Mouse (Mus musculus): ENCODE results near the gene 5730409E04Rik. TPM values are rescaled to one million over a fixed set of nuclear protein-coding genes. Genes with fewer than 3 reads are reported as not detected.

5730409E04Rik gene
- polyA plus RNA-seq, 1 experiment from 2014 or later = 1.9 TPM

DNA sequence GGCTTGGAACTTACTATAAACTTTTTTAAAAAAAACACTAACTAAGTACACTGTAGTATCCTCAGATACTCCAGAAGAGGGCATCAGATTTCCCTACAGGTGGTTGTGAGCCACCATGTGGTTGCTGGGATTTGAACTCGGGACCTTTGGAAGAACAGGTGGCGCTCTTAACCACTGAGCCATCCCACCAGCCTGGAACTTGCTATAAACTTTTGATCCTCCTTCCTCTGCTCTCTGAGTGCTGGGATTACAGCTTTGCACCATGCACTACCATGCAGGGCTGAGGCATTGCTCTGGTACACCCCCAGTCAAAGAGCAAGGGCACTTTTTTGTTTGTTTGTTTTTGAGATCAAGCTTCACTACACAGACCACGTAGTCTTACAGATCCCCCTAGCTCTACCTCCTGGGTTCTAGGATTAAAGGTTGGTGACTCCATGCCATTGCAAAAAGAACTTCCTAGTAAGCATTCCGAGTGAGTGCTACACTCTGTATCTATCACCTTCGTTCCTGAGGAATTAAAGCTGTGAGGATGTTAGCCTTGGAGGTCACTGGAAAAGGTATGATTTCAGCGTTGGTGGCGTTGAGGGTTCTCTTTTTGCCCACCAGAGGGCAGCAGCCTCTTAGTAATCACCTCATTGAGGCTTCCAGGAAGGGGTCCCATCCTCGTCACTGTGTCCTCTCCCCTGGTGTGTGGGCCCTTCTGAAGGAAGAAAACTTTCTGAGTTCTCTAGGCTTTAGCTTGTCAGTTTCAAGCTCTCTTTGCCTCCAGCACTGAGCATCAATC lies 9.5 kb upstream of the 5730409E04Rik start:
- no peak overlapping the region for H3K4me2 ChIP-seq (ENCODE audit: low read depth, low read length)
- H3K9me3 ChIP-seq (ENCODE audit: control insufficient read depth, low read length) = no peaks in the 10 kb centered on the region
- ATAC-seq = peak; percentile 31; the same call in 1 of the 2 replicates
- H3K4me3 ChIP-seq (ENCODE audit: low read length) = no peak overlapping the region
- H3K27me3 ChIP-seq (replicated peaks; ENCODE audit: control insufficient read depth, insufficient read depth, low read length) = no peaks in the 10 kb centered on the region
- H3K9ac ChIP-seq (ENCODE audit: low read depth, low read length) = no peak overlapping the region
- peaks cover 6% of the 10 kb centered on the region for H3K4me1 ChIP-seq (ENCODE audit: control insufficient read depth, insufficient read depth, low read length)
- WGBS = 34% methylated on average over 8 of the region's 8 CpGs
- H3K36me3 ChIP-seq (ENCODE audit: control insufficient read depth, insufficient read depth, low read length) = no peaks in the 10 kb centered on the region
- no peak overlapping the region for H3K27ac ChIP-seq (ENCODE audit: low read length)

DNA sequence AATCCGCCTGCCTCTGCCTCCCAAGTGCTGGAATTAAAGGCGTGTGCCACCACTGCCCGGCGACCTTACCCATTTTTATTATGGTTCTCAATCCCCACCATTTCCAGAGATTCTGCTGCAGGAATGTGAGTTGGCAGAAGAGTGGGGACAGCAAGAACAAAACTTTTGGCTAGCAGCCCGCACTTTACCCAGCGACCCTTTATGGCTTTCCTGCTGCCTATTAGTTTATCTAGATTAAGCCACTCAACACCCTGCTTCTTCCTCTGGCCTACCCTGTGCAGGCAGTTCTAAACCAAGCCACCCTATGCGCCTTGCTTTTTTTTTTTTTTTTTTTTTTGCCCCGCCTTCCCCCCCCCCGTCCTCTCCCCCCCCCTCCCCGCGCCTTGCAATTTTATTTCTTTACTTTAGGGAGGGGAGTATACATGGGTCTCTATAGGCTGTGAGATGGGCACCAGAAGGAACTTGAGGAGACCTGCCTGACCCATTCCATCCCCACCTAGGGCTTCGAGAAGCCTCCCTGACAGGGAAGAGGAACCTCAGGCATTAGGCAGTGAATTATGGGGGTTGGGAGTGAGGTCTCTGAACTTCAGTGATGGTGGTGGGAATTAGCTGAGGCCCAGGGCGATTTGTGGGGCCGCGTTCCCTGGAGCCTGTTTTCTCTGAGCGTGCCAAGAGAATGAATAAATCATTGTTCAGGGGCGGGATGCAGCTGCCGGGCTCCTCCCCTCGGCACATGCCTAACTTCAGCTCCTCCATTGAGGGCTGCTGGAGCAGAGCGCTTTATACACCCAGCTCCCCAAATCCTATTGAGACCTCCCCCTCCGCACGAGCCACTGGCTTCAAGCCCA lies 7.8 kb upstream of the 5730409E04Rik start:
- H3K4me2 ChIP-seq (ENCODE audit: low read depth, low read length) = peak overlapping the region; percentile 41
- H3K4me1 ChIP-seq (ENCODE audit: control insufficient read depth, insufficient read depth, low read length) = peaks cover 6% of the 10 kb centered on the region
- ATAC-seq = peak; percentile 74
- no peak overlapping the region for H3K27ac ChIP-seq (ENCODE audit: low read length)
- no peaks in the 10 kb centered on the region for H3K27me3 ChIP-seq (replicated peaks; ENCODE audit: control insufficient read depth, insufficient read depth, low read length)
- no peaks in the 10 kb centered on the region for H3K36me3 ChIP-seq (ENCODE audit: control insufficient read depth, insufficient read depth, low read length)
- H3K9ac ChIP-seq (ENCODE audit: low read depth, low read length) = peak overlapping the region; percentile 41
- H3K9me3 ChIP-seq (ENCODE audit: control insufficient read depth, low read length) = no peaks in the 10 kb centered on the region
- H3K4me3 ChIP-seq (ENCODE audit: low read length) = 0 out of 2 replicates have a peak overlapping the region, but pooled peaks have one; percentile 6
- 28% methylated on average over 18 of the region's 22 CpGs for WGBS

DNA sequence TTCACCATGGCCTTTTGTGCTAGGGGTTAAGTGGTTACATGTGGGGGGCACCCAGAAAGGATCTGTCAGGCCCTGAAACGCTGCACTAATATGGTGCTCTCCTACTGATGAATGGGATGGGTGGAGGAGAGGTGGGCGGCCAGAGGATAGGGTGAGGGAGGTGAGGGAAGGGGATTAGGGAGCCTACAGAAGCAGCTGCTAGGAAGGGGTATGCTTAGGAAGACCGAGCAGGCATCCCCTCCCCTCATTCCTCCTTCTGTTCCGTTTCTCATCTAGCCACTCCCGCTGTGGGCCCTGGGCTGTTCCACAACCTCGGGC lies 7.2 kb upstream of the 5730409E04Rik start:
- Histone ChIP-seq H3K27me3 (replicated peaks; ENCODE audit: control insufficient read depth, insufficient read depth, low read length) (no peaks in the 10 kb centered on the region), H3K27ac (ENCODE audit: low read length) (no peak overlapping the region), H3K36me3 (ENCODE audit: control insufficient read depth, insufficient read depth, low read length) (no peaks in the 10 kb centered on the region), H3K9ac (ENCODE audit: low read depth, low read length) (0 out of 2 replicates have a peak overlapping the region, but pooled peaks have one; percentile 41), H3K4me2 (ENCODE audit: low read depth, low read length) (peak overlapping the region; percentile 41; the same call in 1 of the 2 replicates), H3K4me1 (ENCODE audit: control insufficient read depth, insufficient read depth, low read length) (peaks cover 6% of the 10 kb centered on the region), H3K4me3 (ENCODE audit: low read length) (no peak overlapping the region), H3K9me3 (ENCODE audit: control insufficient read depth, low read length) (no peaks in the 10 kb centered on the region)
- peak; percentile 16; the same call in 1 of the 2 replicates for ATAC-seq
- WGBS = 18% methylated on average over 6 of the region's 6 CpGs

DNA sequence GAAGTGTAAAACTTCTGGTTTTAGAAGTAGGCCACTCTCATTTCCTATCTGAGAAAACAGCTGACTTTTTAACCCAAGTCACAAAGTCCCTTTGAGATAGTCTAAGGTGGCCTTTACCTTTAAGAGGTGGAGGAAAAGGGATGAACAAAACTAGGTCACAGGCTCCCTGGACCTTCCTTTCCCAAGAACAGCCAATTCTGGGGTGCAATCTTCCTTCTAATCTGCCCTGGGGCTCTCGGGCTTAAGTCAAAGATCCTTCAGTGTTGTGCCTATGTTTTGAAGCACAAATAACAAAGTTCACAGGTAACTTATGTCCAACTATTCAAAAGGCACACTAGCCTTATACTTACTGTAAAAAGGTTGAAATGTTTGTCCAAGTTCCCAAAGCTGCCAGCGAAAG lies 5.5 kb upstream of the 5730409E04Rik start:
- peaks cover 6% of the 10 kb centered on the region for H3K4me1 ChIP-seq (ENCODE audit: control insufficient read depth, insufficient read depth, low read length)
- H3K27ac ChIP-seq (ENCODE audit: low read length) = no peak overlapping the region
- no peak for ATAC-seq
- 79% methylated on average over 2 of the region's 2 CpGs for WGBS
- no peaks in the 10 kb centered on the region for H3K27me3 ChIP-seq (replicated peaks; ENCODE audit: control insufficient read depth, insufficient read depth, low read length)
- no peak overlapping the region for H3K4me3 ChIP-seq (ENCODE audit: low read length)
- H3K9ac ChIP-seq (ENCODE audit: low read depth, low read length) = no peak overlapping the region
- H3K9me3 ChIP-seq (ENCODE audit: control insufficient read depth, low read length) = no peaks in the 10 kb centered on the region
- no peak overlapping the region for H3K4me2 ChIP-seq (ENCODE audit: low read depth, low read length)
- H3K36me3 ChIP-seq (ENCODE audit: control insufficient read depth, insufficient read depth, low read length) = no peaks in the 10 kb centered on the region

DNA sequence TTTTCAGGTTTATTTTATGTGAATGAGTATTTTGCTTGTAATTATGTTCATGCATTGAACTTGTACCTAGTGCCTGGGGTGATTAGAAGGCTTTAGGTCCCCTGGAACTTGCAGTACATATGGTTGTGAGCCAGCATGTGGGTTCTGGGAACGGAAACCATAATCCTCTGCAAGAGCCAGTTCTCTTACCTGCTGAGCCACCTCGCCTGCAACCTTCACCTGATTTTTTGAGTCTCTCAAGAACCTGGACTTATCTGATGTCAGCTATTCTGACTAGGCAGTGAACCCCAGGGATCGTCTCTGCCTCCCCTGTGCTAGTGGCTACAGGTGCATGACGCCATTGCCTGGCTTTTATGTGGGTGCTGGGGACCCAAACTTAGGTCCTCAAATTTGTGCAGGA lies 3.9 kb upstream of the 5730409E04Rik start:
- Histone ChIP-seq H3K4me3 (ENCODE audit: low read length) (no peak overlapping the region), H3K4me2 (ENCODE audit: low read depth, low read length) (no peak overlapping the region), H3K4me1 (ENCODE audit: control insufficient read depth, insufficient read depth, low read length) (peaks cover 6% of the 10 kb centered on the region), H3K27me3 (replicated peaks; ENCODE audit: control insufficient read depth, insufficient read depth, low read length) (no peaks in the 10 kb centered on the region), H3K9ac (ENCODE audit: low read depth, low read length) (no peak overlapping the region), H3K36me3 (ENCODE audit: control insufficient read depth, insufficient read depth, low read length) (no peaks in the 10 kb centered on the region), H3K27ac (ENCODE audit: low read length) (no peak overlapping the region), H3K9me3 (ENCODE audit: control insufficient read depth, low read length) (no peaks in the 10 kb centered on the region)
- WGBS = 87% methylated on average over 4 of the region's 4 CpGs
- ATAC-seq = no peak

DNA sequence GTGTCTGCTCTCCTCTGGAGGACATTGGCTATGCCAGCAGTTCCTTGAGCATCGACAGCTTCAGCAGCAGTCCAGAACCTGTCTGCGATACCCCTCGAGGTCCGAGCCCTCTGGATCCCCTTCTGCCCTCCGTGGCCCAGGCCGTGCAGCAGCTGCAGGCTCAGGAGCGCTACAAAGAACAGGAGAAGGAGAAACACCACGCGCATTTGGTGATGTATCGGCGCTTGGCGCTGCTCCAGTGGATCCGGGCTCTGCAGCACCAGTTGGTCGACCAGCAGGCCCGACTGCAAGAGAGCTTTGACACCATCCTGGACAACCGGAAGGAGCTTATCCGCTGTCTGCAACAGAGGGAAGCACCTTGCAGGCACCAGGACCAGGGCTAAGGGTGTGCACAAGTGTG lies 2.4 kb downstream of the 5730409E04Rik start:
- Histone ChIP-seq H3K9ac (ENCODE audit: low read depth, low read length) (no peak overlapping the region), H3K27ac (ENCODE audit: low read length) (no peak overlapping the region), H3K9me3 (ENCODE audit: control insufficient read depth, low read length) (no peaks in the 10 kb centered on the region), H3K27me3 (replicated peaks; ENCODE audit: control insufficient read depth, insufficient read depth, low read length) (no peaks in the 10 kb centered on the region), H3K4me2 (ENCODE audit: low read depth, low read length) (no peak overlapping the region), H3K36me3 (ENCODE audit: control insufficient read depth, insufficient read depth, low read length) (no peaks in the 10 kb centered on the region), H3K4me3 (ENCODE audit: low read length) (no peak overlapping the region), H3K4me1 (ENCODE audit: control insufficient read depth, insufficient read depth, low read length) (no peaks in the 10 kb centered on the region)
- ATAC-seq = no peak
- WGBS = 88% methylated on average over 17 of the region's 17 CpGs

DNA sequence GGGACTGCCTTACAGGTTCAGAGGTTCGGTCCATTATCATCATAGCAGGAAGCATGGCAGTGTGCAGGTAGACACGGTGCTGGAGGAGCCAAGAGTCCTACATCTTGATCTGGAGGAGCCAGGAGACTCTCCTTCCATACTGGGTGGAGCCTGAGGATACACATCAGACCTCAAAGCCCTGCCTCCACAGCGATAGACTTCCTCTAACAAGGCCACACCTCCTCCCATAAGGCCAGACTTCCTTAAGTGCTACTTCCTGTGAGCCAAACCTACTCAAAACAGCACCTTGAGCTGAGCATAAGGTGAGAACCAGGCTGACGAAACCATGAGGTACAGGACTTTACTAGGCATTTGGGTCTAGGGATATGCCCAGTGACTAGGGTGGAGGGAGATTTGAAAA lies 6.7 kb downstream of the 5730409E04Rik start:
- Histone ChIP-seq H3K4me3 (ENCODE audit: low read length) (no peak overlapping the region), H3K4me2 (ENCODE audit: low read depth, low read length) (no peak overlapping the region), H3K9ac (ENCODE audit: low read depth, low read length) (no peak overlapping the region), H3K4me1 (ENCODE audit: control insufficient read depth, insufficient read depth, low read length) (peaks cover 7% of the 10 kb centered on the region), H3K36me3 (ENCODE audit: control insufficient read depth, insufficient read depth, low read length) (no peaks in the 10 kb centered on the region), H3K27me3 (replicated peaks; ENCODE audit: control insufficient read depth, insufficient read depth, low read length) (0 out of 2 replicates have a peak, but pooled peaks cover 6% of the 10 kb centered on the region), H3K27ac (ENCODE audit: low read length) (no peak overlapping the region), H3K9me3 (ENCODE audit: control insufficient read depth, low read length) (no peaks in the 10 kb centered on the region)
- WGBS = 79% methylated on average over 4 of the region's 4 CpGs
- no peak for ATAC-seq

DNA sequence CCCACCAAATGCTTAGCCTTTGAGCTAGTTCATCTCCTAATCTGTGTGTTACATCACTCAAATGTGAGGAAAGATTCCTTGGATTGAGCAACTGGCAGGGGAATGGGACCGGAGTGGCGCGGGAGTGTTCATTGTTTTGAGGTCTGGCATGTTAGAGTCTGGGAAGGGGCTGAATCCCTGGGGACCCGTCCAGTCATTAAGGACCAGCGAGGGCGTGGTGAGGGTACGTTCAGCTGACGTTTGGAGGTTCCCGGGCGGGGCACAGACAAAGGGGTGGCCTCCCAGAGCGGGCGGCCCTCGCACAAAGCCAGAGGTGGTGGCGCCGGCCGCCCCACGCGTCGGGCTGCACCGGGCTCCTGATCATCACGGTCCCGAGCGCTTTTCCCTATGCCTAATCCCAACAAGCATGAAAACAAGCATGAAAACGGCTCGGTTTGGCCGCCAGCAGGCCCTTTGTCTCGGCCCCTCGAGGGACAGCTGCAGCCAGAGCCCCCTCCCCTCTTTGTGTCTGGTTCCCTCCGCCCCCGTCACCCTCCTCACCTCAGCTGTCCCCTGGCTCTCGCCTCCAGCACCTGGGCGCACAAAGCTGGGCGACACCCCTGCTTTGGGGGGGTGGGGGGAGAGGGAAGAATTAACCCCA lies 10.2 kb downstream of the 5730409E04Rik start:
- no peaks in the 10 kb centered on the region for H3K9me3 ChIP-seq (ENCODE audit: control insufficient read depth, low read length)
- peak overlapping the region; percentile 55 for H3K4me2 ChIP-seq (ENCODE audit: low read depth, low read length)
- 0 out of 2 replicates have a peak, but pooled peaks cover 6% of the 10 kb centered on the region for H3K27me3 ChIP-seq (replicated peaks; ENCODE audit: control insufficient read depth, insufficient read depth, low read length)
- H3K36me3 ChIP-seq (ENCODE audit: control insufficient read depth, insufficient read depth, low read length) = no peaks in the 10 kb centered on the region
- peaks cover 7% of the 10 kb centered on the region for H3K4me1 ChIP-seq (ENCODE audit: control insufficient read depth, insufficient read depth, low read length)
- no peak overlapping the region for H3K27ac ChIP-seq (ENCODE audit: low read length)
- H3K4me3 ChIP-seq (ENCODE audit: low read length) = peak overlapping the region; percentile 38
- WGBS = 4% methylated on average over 32 of the region's 33 CpGs
- H3K9ac ChIP-seq (ENCODE audit: low read depth, low read length) = peak overlapping the region; percentile 54
- peak; percentile 44; the same call in 1 of the 2 replicates for ATAC-seq

DNA sequence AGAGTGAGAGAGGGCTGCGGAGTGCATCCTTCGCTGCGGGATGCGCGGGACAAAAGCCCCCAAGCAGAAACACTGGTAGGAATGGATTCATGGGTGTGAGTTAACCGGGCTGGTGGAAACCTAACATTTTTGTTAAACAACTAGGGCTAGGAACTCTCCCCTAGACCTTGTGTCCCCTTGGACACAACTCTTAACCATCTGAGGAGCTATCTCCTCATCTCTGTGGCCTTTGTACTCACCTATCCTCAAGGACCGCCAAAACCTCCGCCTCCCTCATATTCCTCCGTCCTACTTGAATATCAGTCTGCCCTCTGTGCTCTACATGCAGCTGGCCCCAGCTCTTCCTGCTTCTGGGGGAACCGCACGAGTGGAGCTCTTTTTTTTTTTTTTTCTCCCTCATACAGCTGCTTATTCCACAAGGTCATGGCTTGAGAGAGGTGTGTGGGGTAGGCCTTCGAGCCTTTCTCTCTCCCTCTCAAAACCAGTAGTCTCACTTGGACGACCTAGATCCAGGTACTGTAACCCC lies 10.8 kb downstream of the 5730409E04Rik start:
- 29% methylated on average over 13 of the region's 13 CpGs for WGBS
- peak overlapping the region; percentile 38 for H3K4me3 ChIP-seq (ENCODE audit: low read length)
- H3K4me1 ChIP-seq (ENCODE audit: control insufficient read depth, insufficient read depth, low read length) = peaks cover 7% of the 10 kb centered on the region
- H3K36me3 ChIP-seq (ENCODE audit: control insufficient read depth, insufficient read depth, low read length) = no peaks in the 10 kb centered on the region
- peak overlapping the region; percentile 54 for H3K9ac ChIP-seq (ENCODE audit: low read depth, low read length)
- H3K27ac ChIP-seq (ENCODE audit: low read length) = no peak overlapping the region
- no peak for ATAC-seq
- peak overlapping the region; percentile 55 for H3K4me2 ChIP-seq (ENCODE audit: low read depth, low read length)
- H3K9me3 ChIP-seq (ENCODE audit: control insufficient read depth, low read length) = no peaks in the 10 kb centered on the region
- H3K27me3 ChIP-seq (replicated peaks; ENCODE audit: control insufficient read depth, insufficient read depth, low read length) = 0 out of 2 replicates have a peak, but pooled peaks cover 6% of the 10 kb centered on the region
